Mouse (Mus musculus): Measurements from ENCODE around the gene Rasgrp3. TPM values are rescaled to one million over a fixed set of nuclear protein-coding genes. Genes with fewer than 3 reads are reported as not detected.

Rasgrp3 gene
- total and polyA plus RNA-seq, 3 experiments = 10.4 to 27.4 (median 27.2) TPM

- H3K27me3 ChIP-seq (ENCODE audit: control insufficient read depth, insufficient read depth, low read length) = no peaks in the 10 kb centered on the region
- intact Hi-C loops (cut with DNase I) = no loop called here
- TF ChIP-seq EP300 (IDR thresholded peaks at IDR 0.05; ENCODE audit: insufficient read depth, low read depth, low read length) (no peak), CTCF (IDR thresholded peaks at IDR 0.05) (no peak), POLR2A (IDR thresholded peaks at IDR 0.05; ENCODE audit: insufficient read depth, low read depth, low read length) (no peak)
- DNase-seq = no peak
- 87% methylated on average over 1 of the region's 1 CpGs for WGBS
- H3K36me3 ChIP-seq (ENCODE audit: control insufficient read depth, insufficient read depth, low read length) = peaks cover 24% of the 10 kb centered on the region
- H3K9ac ChIP-seq (ENCODE audit: low read depth, low read length) = no peak overlapping the region
- H3K27ac ChIP-seq = no peak overlapping the region
- no peak overlapping the region for H3K4me3 ChIP-seq
- H3K79me2 ChIP-seq (replicated peaks; ENCODE audit: control insufficient read depth, insufficient read depth, low read length) = no peaks in the 10 kb centered on the region
- H3K4me1 ChIP-seq (ENCODE audit: control insufficient read depth, insufficient read depth, low read length) = peaks cover 9% of the 10 kb centered on the region
These were observed 40.3 kb downstream of the Rasgrp3 start for GRCm38 (mm10) chr17:75475985-75476384.

GRCm38 (mm10) chr17:75476736-75477416 lies 41.2 kb downstream of the Rasgrp3 start:
- no peaks in the 10 kb centered on the region for H3K79me2 ChIP-seq (replicated peaks; ENCODE audit: control insufficient read depth, insufficient read depth, low read length)
- no peak for TF ChIP-seq CTCF (IDR thresholded peaks at IDR 0.05)
- TF ChIP-seq EP300 (IDR thresholded peaks at IDR 0.05; ENCODE audit: insufficient read depth, low read depth, low read length) = no peak
- H3K27me3 ChIP-seq (ENCODE audit: control insufficient read depth, insufficient read depth, low read length) = no peaks in the 10 kb centered on the region
- H3K4me1 ChIP-seq (ENCODE audit: control insufficient read depth, insufficient read depth, low read length) = peaks cover 8% of the 10 kb centered on the region
- 56% methylated on average over 4 of the region's 4 CpGs for WGBS
- peaks cover 23% of the 10 kb centered on the region for H3K36me3 ChIP-seq (ENCODE audit: control insufficient read depth, insufficient read depth, low read length)
- intact Hi-C loops (cut with DNase I) = no loop called here
- DNase-seq = no peak
- no peak overlapping the region for H3K9ac ChIP-seq (ENCODE audit: low read depth, low read length)
- no peak overlapping the region for H3K4me3 ChIP-seq
- no peak overlapping the region for H3K27ac ChIP-seq

GRCm38 (mm10) chr17:75477655-75478054 lies 42.0 kb downstream of the Rasgrp3 start:
- TF ChIP-seq POLR2A (IDR thresholded peaks at IDR 0.05; ENCODE audit: insufficient read depth, low read depth, low read length) (no peak), EP300 (IDR thresholded peaks at IDR 0.05; ENCODE audit: insufficient read depth, low read depth, low read length) (no peak), CTCF (IDR thresholded peaks at IDR 0.05) (no peak)

GRCm38 (mm10) chr17:75478836-75479235 lies 43.1 kb downstream of the Rasgrp3 start:
- intact Hi-C loops (cut with DNase I) = no loop called here
- Histone ChIP-seq H3K36me3 (ENCODE audit: control insufficient read depth, insufficient read depth, low read length) (peaks cover 9% of the 10 kb centered on the region), H3K79me2 (replicated peaks; ENCODE audit: control insufficient read depth, insufficient read depth, low read length) (no peaks in the 10 kb centered on the region; the same call in 1 of the 2 replicates), H3K4me3 (no peak overlapping the region), H3K27ac (no peak overlapping the region), H3K9ac (ENCODE audit: low read depth, low read length) (no peak overlapping the region), H3K4me1 (ENCODE audit: control insufficient read depth, insufficient read depth, low read length) (peaks cover 4% of the 10 kb centered on the region), H3K27me3 (ENCODE audit: control insufficient read depth, insufficient read depth, low read length) (no peaks in the 10 kb centered on the region)
- no peak for DNase-seq
- 34% methylated on average over 1 of the region's 1 CpGs for WGBS
- no peak for TF ChIP-seq POLR2A (IDR thresholded peaks at IDR 0.05; ENCODE audit: insufficient read depth, low read depth, low read length)
- TF ChIP-seq CTCF (IDR thresholded peaks at IDR 0.05) = no peak
- no peak for TF ChIP-seq EP300 (IDR thresholded peaks at IDR 0.05; ENCODE audit: insufficient read depth, low read depth, low read length)

More at GRCm38 (mm10) chr17:75477655-75478054, 42.0 kb downstream of the Rasgrp3 start:
- 46% methylated on average over 3 of the region's 3 CpGs for WGBS
- DNase-seq = no peak
- H3K79me2 ChIP-seq (replicated peaks; ENCODE audit: control insufficient read depth, insufficient read depth, low read length) = no peaks in the 10 kb centered on the region; the same call in 1 of the 2 replicates
- H3K9ac ChIP-seq (ENCODE audit: low read depth, low read length) = no peak overlapping the region
- intact Hi-C loops (cut with DNase I) = no loop called here
- no peak overlapping the region for H3K4me3 ChIP-seq
- no peaks in the 10 kb centered on the region for H3K27me3 ChIP-seq (ENCODE audit: control insufficient read depth, insufficient read depth, low read length)
- H3K36me3 ChIP-seq (ENCODE audit: control insufficient read depth, insufficient read depth, low read length) = peaks cover 17% of the 10 kb centered on the region
- H3K27ac ChIP-seq = no peak overlapping the region
- peaks cover 5% of the 10 kb centered on the region for H3K4me1 ChIP-seq (ENCODE audit: control insufficient read depth, insufficient read depth, low read length)

- H3K27ac ChIP-seq = no peak overlapping the region
- no peaks in the 10 kb centered on the region for H3K27me3 ChIP-seq (ENCODE audit: control insufficient read depth, insufficient read depth, low read length)
- no peak overlapping the region for H3K4me3 ChIP-seq
- peaks cover 7% of the 10 kb centered on the region; the same call in 1 of the 2 replicates for H3K36me3 ChIP-seq (ENCODE audit: control insufficient read depth, insufficient read depth, low read length)
- 93% methylated on average over 2 of the region's 2 CpGs for WGBS
- H3K4me1 ChIP-seq (ENCODE audit: control insufficient read depth, insufficient read depth, low read length) = peaks cover 2% of the 10 kb centered on the region
- no peak for TF ChIP-seq CTCF (IDR thresholded peaks at IDR 0.05)
- TF ChIP-seq POLR2A (IDR thresholded peaks at IDR 0.05; ENCODE audit: insufficient read depth, low read depth, low read length) = no peak
- TF ChIP-seq EP300 (IDR thresholded peaks at IDR 0.05; ENCODE audit: insufficient read depth, low read depth, low read length) = no peak
- no peak for DNase-seq
- H3K9ac ChIP-seq (ENCODE audit: low read depth, low read length) = no peak overlapping the region
- no peaks in the 10 kb centered on the region; the same call in 1 of the 2 replicates for H3K79me2 ChIP-seq (replicated peaks; ENCODE audit: control insufficient read depth, insufficient read depth, low read length)
- intact Hi-C loops (cut with DNase I) = no loop called here
These were observed 44.0 kb downstream of the Rasgrp3 start for GRCm38 (mm10) chr17:75479663-75480062.

- TF ChIP-seq EP300 (IDR thresholded peaks at IDR 0.05; ENCODE audit: insufficient read depth, low read depth, low read length) (no peak), POLR2A (IDR thresholded peaks at IDR 0.05; ENCODE audit: insufficient read depth, low read depth, low read length) (no peak), CTCF (IDR thresholded peaks at IDR 0.05) (no peak)
- Histone ChIP-seq H3K4me1 (ENCODE audit: control insufficient read depth, insufficient read depth, low read length) (peaks cover 2% of the 10 kb centered on the region), H3K36me3 (ENCODE audit: control insufficient read depth, insufficient read depth, low read length) (peaks cover 5% of the 10 kb centered on the region; the same call in 1 of the 2 replicates), H3K27me3 (ENCODE audit: control insufficient read depth, insufficient read depth, low read length) (no peaks in the 10 kb centered on the region), H3K4me3 (no peak overlapping the region), H3K79me2 (replicated peaks; ENCODE audit: control insufficient read depth, insufficient read depth, low read length) (no peaks in the 10 kb centered on the region; the same call in 1 of the 2 replicates), H3K9ac (ENCODE audit: low read depth, low read length) (no peak overlapping the region), H3K27ac (no peak overlapping the region)
- intact Hi-C loops (cut with DNase I) = no loop called here
- whole genome bisulfite sequencing = 74% methylated on average over 3 of the region's 3 CpGs
- no peak for DNase-seq
These were observed 44.7 kb downstream of the Rasgrp3 start for GRCm38 (mm10) chr17:75480379-75480778.
